Mouse (Mus musculus) thymus, adult 2 months (tissue): ENCODE measurements at regions not wholly inside any gene's neighbourhood (a gene's known extent, or its start where the extent isn't known, plus 50 kb on each side); places are given as distances from the start of the nearest gene placed in this dataset.

Experiments
- CTCF ChIP-seq: fragments of 200-500 bp; IDR thresholded peaks from 2 replicates; pipeline ENCODE4 v1.5.1; 2012; ENCODE audit warnings: mild to moderate bottlenecking, control low read depth, low read length, moderate library complexity, borderline replicate concordance; ENCODE audit not compliant: control insufficient read depth, poor library complexity, insufficient read depth; ENCODE audit errors: extremely low read depth
- POLR2A ChIP-seq: fragments of 200-500 bp; IDR thresholded peaks from 2 replicates; pipeline ENCODE4 v1.6.1; 2012; ENCODE audit warnings: mild to moderate bottlenecking, low read length, control low read depth, moderate library complexity; ENCODE audit not compliant: control insufficient read depth, poor library complexity, insufficient read depth; ENCODE audit errors: extremely low read depth

DNA sequence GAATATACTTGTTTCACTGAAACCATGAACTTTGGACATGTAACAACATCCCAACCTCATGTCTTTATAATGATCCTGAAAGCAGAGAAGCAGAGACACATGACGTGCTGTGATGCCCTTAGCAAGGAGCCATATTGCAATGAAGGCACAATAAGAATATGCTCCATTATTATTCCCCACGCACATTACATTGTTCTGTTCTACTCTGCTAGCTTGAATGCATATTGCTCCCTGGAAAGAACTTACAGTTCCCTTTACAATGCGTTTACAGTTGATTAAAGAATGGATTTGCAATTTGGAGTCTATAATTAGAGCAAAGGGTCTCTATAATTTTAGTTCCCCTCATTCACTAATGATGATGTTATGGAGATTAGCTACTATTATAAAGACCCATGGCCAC lies 672.2 kb downstream of the Efnb2 start:
- TF ChIP-seq POLR2A (no peak), CTCF (no peak)
